Mouse (Mus musculus): ENCODE data around the gene Cep41. TPM values are rescaled to one million over a fixed set of nuclear protein-coding genes. Genes with fewer than 3 reads are reported as not detected.

Cep41 gene
- total RNA-seq, 2 experiments from 2014 or later: 3.2 to 3.7 TPM

Other genes starting within 250 kb of the Cep41 start
- 45.0 and 65.8 TPM in 2 replicates for gene Tmem209, start 184.0 kb downstream of the Cep41 start, total RNA-seq (2014; fragmentation: Nextera tagmentation)
- gene Tmem209, start 184.0 kb downstream of the Cep41 start, total RNA-seq (2017): 34.0 and 38.2 TPM in 2 replicates
- not detected in 2 replicates for gene Ssmem1, start 183.9 kb downstream of the Cep41 start, total RNA-seq (2014; fragmentation: Nextera tagmentation)
- 0.21 TPM in 1 of 2 replicates, not detected in the other for gene Ssmem1, start 183.9 kb downstream of the Cep41 start, total RNA-seq (2017)
- gene Cpa2, start 152.2 kb downstream of the Cep41 start, total RNA-seq (2014; fragmentation: Nextera tagmentation): not detected in 2 replicates
- 0.30 and 1.1 TPM in 2 replicates for gene Cpa2, start 152.2 kb downstream of the Cep41 start, total RNA-seq (2017)
- not detected in 2 replicates for gene Cpa4, start 125.4 kb downstream of the Cep41 start, total RNA-seq (2014; fragmentation: Nextera tagmentation)
- gene Cpa4, start 125.4 kb downstream of the Cep41 start, total RNA-seq (2017): not detected in 2 replicates
- gene Cpa5, start 82.7 kb downstream of the Cep41 start, total RNA-seq (2014; fragmentation: Nextera tagmentation): not detected in 2 replicates
- not detected in 2 replicates for gene Cpa5, start 82.7 kb downstream of the Cep41 start, total RNA-seq (2017)
- not detected in 2 replicates for gene Cpa1, start 54.5 kb downstream of the Cep41 start, total RNA-seq (2014; fragmentation: Nextera tagmentation)
- gene Cpa1, start 54.5 kb downstream of the Cep41 start, total RNA-seq (2017): not detected in 2 replicates
- not detected in 2 replicates for gene Mest, start 29.8 kb upstream of the Cep41 start, total RNA-seq (2014; fragmentation: Nextera tagmentation)
- 0.09 TPM in 1 of 2 replicates, not detected in the other for gene Mest, start 29.8 kb upstream of the Cep41 start, total RNA-seq (2017)
- 17.4 and 23.8 TPM in 2 replicates for gene Copg2, start 203.0 kb upstream of the Cep41 start, total RNA-seq (2014; fragmentation: Nextera tagmentation)
- 40.1 and 44.7 TPM in 2 replicates for gene Copg2, start 203.0 kb upstream of the Cep41 start, total RNA-seq (2017)
- gene Tsga13, start 221.8 kb upstream of the Cep41 start, total RNA-seq (2014; fragmentation: Nextera tagmentation): not detected in 2 replicates
- gene Tsga13, start 221.8 kb upstream of the Cep41 start, total RNA-seq (2017): not detected in 2 replicates